Mouse (Mus musculus) forebrain, embryonic 11.5 days (tissue): ENCODE measurements at regions not wholly inside any gene's neighbourhood (a gene's known extent, or its start where the extent isn't known, plus 50 kb on each side); places are given as distances from the start of the nearest gene placed in this dataset.
"Not testable (repeated sequence)": the region's sequence is repeated elsewhere in the genome, so short reads cannot be mapped to it uniquely, and the experiment has no call there.

ENCODE experiments used
- ATAC-seq: fragments of 200-750 bp; cut with Nextera tagmentation; replicated peaks from 2 replicates; pipeline ENCODE4 v1.8.0; 2017; ENCODE audit warnings: moderate TSS enrichment; ENCODE audit not compliant: low FRiP score
- DNase-seq: peaks from one replicate; pipeline ENCODE4 v3.0.0-alpha.2; 2017; ENCODE audit warnings: low spot score
- H3K27ac ChIP-seq: fragments of 300-500 bp; sonication (generic); 2 replicates; pipeline ENCODE4 v1.5.1; 2014; ENCODE audit warnings: low read depth, low read length
- H3K27me3 ChIP-seq: fragments of 300-500 bp; sonication (generic); 2 replicates; pipeline ENCODE4 v1.6.1; 2014; ENCODE audit warnings: mild to moderate bottlenecking, low read length, mixed read lengths; ENCODE audit not compliant: control insufficient read depth, insufficient read depth
- H3K36me3 ChIP-seq: fragments of 300-500 bp; sonication (generic); 2 replicates; pipeline ENCODE4 v1.6.1; 2014; ENCODE audit warnings: mild to moderate bottlenecking, low read length, moderate library complexity, mixed read lengths; ENCODE audit not compliant: control insufficient read depth, insufficient read depth
- H3K4me1 ChIP-seq: fragments of 300-500 bp; sonication (generic); replicated peaks from 2 replicates; pipeline ENCODE4 v1.6.1; 2014; ENCODE audit warnings: low read length, mixed read lengths; ENCODE audit not compliant: control insufficient read depth, insufficient read depth
- H3K4me2 ChIP-seq: fragments of 300-500 bp; sonication (generic); 2 replicates; pipeline ENCODE4 v1.6.1; 2014; ENCODE audit warnings: low read depth, mild to moderate bottlenecking, low read length, moderate library complexity, mixed read lengths; ENCODE audit not compliant: severe bottlenecking
- H3K4me3 ChIP-seq: fragments of 300-500 bp; sonication (generic); 2 replicates; pipeline ENCODE4 v1.5.1; 2014; ENCODE audit warnings: low read depth, low read length
- H3K9ac ChIP-seq: fragments of 300-500 bp; sonication (generic); 2 replicates; pipeline ENCODE4 v1.6.1; 2014; ENCODE audit warnings: low read length
- H3K9me3 ChIP-seq: fragments of 300-500 bp; sonication (generic); 2 replicates; pipeline ENCODE4 v1.6.1; 2016; ENCODE audit warnings: low read length, mixed read lengths; ENCODE audit not compliant: control insufficient read depth
- WGBS: fragments of 180-500 bp; shearing (Covaris S2); extraction: QIAGEN DNeasy Blood & Tissue Kit; methylation state at CpG from one replicate; pipeline ENCODE4 v1.1.7; 2014; 5-methylcytosine and 5-hydroxymethylcytosine counted together

- DNase-seq (no peak), ATAC-seq (no peak)
- Histone ChIP-seq H3K4me2 (no peak overlapping the region), H3K27ac (no peak overlapping the region), H3K4me3 (no peak overlapping the region), H3K36me3 (no peaks in the 10 kb centered on the region), H3K9ac (no peak overlapping the region), H3K4me1 (0 out of 2 replicates have a peak, but pooled peaks cover 2% of the 10 kb centered on the region), H3K27me3 (no peaks in the 10 kb centered on the region), H3K9me3 (no peaks in the 10 kb centered on the region; the same call in 1 of the 2 replicates)
- 83% methylated on average over 5 of the region's 5 CpGs for WGBS
These were observed 279.0 kb downstream of the Setd4 start for GRCm38 (mm10) chr16:93324911-93325310.

- H3K27ac ChIP-seq, result no peak overlapping the region
- 72% methylated on average over 5 of the region's 5 CpGs for WGBS
- no peak for ATAC-seq
- no peak overlapping the region for H3K9ac ChIP-seq
- DNase-seq, result no peak
- H3K9me3 ChIP-seq, result no peaks in the 10 kb centered on the region; the same call in 1 of the 2 replicates
- no peaks in the 10 kb centered on the region for H3K4me1 ChIP-seq
- H3K4me2 ChIP-seq, result no peak overlapping the region
- no peaks in the 10 kb centered on the region for H3K36me3 ChIP-seq
- H3K27me3 ChIP-seq, result no peaks in the 10 kb centered on the region
- H3K4me3 ChIP-seq, result no peak overlapping the region
These were observed 280.7 kb downstream of the Setd4 start for GRCm38 (mm10) chr16:93323172-93323571.

GRCm38 (mm10) chr16:93319581-93319980, 284.3 kb downstream of the Setd4 start:
- Histone ChIP-seq H3K27ac (no peak overlapping the region), H3K4me3 (no peak overlapping the region), H3K9me3 (no peaks in the 10 kb centered on the region), H3K4me1 (no peaks in the 10 kb centered on the region), H3K4me2 (no peak overlapping the region), H3K27me3 (no peaks in the 10 kb centered on the region), H3K9ac (no peak overlapping the region), H3K36me3 (no peaks in the 10 kb centered on the region)
- 88% methylated on average over 5 of the region's 5 CpGs for WGBS
- ATAC-seq, result no peak
- DNase-seq, result no peak

GRCm38 (mm10) chr16:93311644-93312043, 292.2 kb downstream of the Setd4 start:
- Histone ChIP-seq H3K4me2 (no peak overlapping the region), H3K36me3 (no peaks in the 10 kb centered on the region), H3K4me1 (no peaks in the 10 kb centered on the region), H3K4me3 (no peak overlapping the region), H3K27me3 (no peaks in the 10 kb centered on the region), H3K9me3 (no peaks in the 10 kb centered on the region), H3K9ac (no peak overlapping the region), H3K27ac (no peak overlapping the region)
- 80% methylated on average over 12 of the region's 12 CpGs for WGBS
- DNase-seq (no peak), ATAC-seq (no peak)

GRCm38 (mm10) chr16:93308666-93309360, 295.1 kb downstream of the Setd4 start:
- H3K4me2 ChIP-seq, result no peak overlapping the region
- no peak overlapping the region for H3K4me3 ChIP-seq
- DNase-seq (no peak), ATAC-seq (no peak)
- H3K36me3 ChIP-seq, result no peaks in the 10 kb centered on the region
- no peaks in the 10 kb centered on the region for H3K27me3 ChIP-seq
- H3K27ac ChIP-seq, result no peak overlapping the region
- H3K9me3 ChIP-seq, result no peaks in the 10 kb centered on the region
- no peaks in the 10 kb centered on the region for H3K4me1 ChIP-seq
- no peak overlapping the region for H3K9ac ChIP-seq
- 89% methylated on average over 2 of the region's 2 CpGs for WGBS

GRCm38 (mm10) chr16:93306951-93307350, 296.9 kb downstream of the Setd4 start:
- Histone ChIP-seq H3K9ac (no peak overlapping the region), H3K36me3 (no peaks in the 10 kb centered on the region), H3K27ac (no peak overlapping the region), H3K27me3 (no peaks in the 10 kb centered on the region), H3K4me3 (no peak overlapping the region), H3K4me1 (no peaks in the 10 kb centered on the region), H3K4me2 (no peak overlapping the region), H3K9me3 (no peaks in the 10 kb centered on the region)
- 95% methylated on average over 18 of the region's 18 CpGs for WGBS
- ATAC-seq, result no peak
- no peak for DNase-seq

GRCm38 (mm10) chr16:93306140-93306539, 297.7 kb downstream of the Setd4 start:
- not testable (repeated sequence) for H3K4me1 ChIP-seq, H3K9ac ChIP-seq, H3K4me2 ChIP-seq, H3K9me3 ChIP-seq, DNase-seq, H3K36me3 ChIP-seq, H3K4me3 ChIP-seq, H3K27me3 ChIP-seq, H3K27ac ChIP-seq, ATAC-seq
- WGBS, result 74% methylated on average over 7 of the region's 7 CpGs

GRCm38 (mm10) chr16:93294430-93294829, 309.4 kb downstream of the Setd4 start:
- H3K4me1 ChIP-seq, result peaks cover 6% of the 10 kb centered on the region
- no peak overlapping the region for H3K4me2 ChIP-seq
- H3K36me3 ChIP-seq, result no peaks in the 10 kb centered on the region
- WGBS, result 62% methylated on average over 4 of the region's 5 CpGs
- DNase-seq, result no peak
- no peak overlapping the region for H3K4me3 ChIP-seq
- H3K27me3 ChIP-seq, result no peaks in the 10 kb centered on the region; the same call in 1 of the 2 replicates
- no peak overlapping the region for H3K9ac ChIP-seq
- H3K27ac ChIP-seq, result no peak overlapping the region
- no peak for ATAC-seq
- no peaks in the 10 kb centered on the region for H3K9me3 ChIP-seq
